Mouse (Mus musculus): ENCODE measurements around the gene Cmtm7.
A peak's percentile ranks its signal among the peaks of the same experiment; 100 is the strongest.
"Not testable (repeated sequence)": the region's sequence is repeated elsewhere in the genome, so short reads cannot be mapped to it uniquely, and the experiment has no call there.

Gene Cmtm7

DNA sequence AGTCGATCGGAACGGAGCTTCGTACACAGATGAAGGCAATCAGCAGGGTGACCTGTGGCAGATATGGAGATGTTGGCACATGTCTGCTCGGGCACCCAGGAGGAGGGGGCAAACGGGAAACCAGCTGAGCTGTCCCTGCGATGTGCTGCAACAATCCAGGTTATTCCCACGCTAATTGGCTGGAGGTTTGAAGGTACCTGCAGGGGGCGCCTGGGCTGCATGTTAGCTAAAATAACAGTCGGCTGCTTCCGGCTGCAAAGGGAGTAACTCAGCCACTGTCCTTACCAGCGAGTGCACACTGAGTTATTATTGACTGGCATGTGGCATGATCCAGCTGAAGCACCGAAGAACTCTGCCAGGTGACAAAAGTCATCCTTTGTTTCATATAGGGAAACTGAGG lies 18.3 kb downstream of the Cmtm7 start:
- no peak for DNase-seq (ENCODE audit: low spot score)

DNA sequence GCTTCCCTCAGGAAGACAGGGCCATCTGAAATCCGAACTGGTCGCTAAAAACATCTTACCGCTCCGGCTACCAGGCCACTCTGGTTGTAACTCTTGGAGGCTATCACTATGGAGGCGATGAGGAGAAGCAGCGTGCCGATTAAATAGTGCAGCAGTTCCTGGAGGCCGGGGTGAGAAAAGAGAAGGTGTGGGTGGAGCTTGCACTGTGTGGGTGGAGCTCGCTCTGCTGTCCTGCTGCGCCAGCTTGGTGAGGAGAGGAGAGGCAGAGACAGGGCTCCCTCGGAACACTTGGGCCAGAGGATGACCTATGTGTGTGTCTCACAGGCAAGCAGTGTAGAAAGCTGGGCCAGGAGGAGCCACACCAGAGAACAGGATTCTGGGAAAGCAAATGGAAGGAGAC lies 19.8 kb downstream of the Cmtm7 start:
- DNase-seq (ENCODE audit: low spot score): no peak

DNA sequence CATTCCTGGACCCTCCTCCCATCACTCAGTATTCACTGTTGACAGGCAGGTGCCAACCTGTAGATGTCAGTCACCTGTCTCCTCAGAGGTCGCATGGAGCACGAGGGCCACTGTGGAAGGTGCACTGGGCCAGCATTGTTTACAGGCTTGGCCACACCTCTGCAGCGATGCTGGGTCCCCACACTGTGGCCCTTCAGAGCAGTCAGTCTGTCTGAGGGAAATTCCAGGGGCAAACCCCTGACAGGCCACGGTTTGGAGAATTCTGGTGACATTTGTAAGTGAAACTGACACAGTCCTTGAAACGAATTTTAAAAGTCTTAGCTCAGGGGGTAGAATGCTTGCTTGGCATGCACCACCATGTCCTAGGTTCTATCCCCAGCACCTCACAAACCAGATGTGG lies 21.3 kb downstream of the Cmtm7 start:
- DNase-seq (ENCODE audit: low spot score): no peak

DNA sequence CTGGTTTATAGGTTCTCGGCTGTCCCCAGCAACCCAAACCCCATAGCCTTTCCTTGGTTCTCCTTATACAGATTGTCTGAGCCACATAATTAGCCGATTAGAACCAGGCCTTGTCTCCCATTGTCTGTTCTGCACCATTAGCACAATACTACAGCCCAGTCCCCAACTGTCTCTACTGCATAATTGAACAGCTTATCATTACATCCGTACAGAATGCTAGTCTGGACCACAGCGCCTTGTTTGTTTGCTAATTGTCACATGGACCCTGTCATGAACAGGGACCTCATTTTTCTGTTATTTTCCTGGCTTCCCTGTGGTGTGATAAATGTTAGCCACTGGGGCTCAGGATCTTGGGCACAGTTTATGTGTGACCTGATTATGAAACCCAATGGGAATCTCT lies 21.8 kb downstream of the Cmtm7 start:
- no peak for DNase-seq (ENCODE audit: low spot score)

DNA sequence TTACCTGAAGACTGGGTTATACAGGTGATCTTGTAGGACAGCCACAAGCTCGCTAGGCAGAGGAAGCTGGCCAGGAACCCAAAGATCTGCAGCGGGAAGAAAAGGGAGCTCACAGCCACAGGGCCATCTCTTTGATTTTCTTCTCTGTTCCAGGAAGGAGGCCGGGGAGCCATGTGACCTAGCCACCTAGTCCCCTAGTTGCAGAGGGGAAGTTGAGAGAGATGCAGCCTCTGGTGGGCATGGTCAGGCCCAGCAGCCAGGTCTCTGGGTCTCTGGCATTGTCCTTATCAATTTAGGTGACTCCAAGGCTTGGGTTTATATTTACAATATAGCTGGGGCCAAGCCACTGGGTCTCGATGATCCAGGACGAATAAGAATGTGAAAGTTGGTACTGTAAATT lies 22.9 kb downstream of the Cmtm7 start:
- DNase-seq (ENCODE audit: low spot score): no peak

DNA sequence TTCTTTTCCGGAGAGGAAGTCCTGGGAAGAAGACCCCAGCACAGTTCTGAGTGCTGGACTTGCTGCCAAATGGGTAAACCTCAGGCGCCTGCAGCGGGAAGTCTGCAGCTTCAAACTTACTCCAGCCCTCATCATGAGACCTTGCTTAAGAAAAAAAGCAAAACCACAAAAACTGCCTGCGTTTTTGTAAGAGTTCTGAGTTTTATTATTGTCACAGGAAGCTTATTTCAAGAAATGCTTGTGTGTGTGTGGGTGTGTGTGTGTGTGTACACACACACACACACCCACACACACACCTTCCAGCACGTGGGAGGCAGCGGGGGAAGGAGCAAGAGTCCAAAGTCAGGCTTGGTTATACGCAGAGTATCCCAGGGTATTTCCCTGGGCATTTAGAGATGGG lies 23.4 kb downstream of the Cmtm7 start:
- DNase-seq (ENCODE audit: low spot score): no peak

DNA sequence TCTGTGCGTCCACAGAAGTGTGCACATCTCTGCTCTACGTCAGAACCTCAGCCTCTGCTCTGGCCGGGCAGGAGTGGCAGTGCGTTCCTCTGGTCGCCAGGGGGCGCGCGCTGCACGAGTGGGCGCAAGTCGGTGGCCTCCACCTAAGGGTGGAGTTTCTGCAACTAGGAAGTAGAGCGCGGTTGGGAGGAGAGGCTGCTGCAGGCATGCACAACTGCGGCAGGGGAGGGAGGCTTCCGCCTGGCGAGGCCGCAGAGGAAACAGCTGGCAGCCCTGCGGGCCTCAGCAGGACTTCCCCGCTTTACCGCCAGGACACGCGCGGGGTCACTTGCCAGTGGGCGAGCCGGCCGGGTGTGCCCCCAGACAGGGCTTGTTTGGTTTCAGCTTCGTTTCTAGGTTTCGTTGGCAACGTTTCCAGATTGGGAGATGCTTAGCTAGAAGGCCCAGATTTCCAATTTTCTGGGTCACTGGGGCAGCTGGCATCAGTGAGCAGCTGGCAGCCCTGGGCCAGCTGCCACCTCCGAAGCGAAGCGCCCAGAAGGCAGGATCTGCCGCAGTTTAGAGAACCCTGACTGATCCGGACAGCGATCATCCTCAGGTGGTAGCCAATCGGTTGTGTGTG lies 28.7 kb downstream of the Cmtm7 start:
- DNase-seq (ENCODE audit: low spot score): peak; percentile 86

DNA sequence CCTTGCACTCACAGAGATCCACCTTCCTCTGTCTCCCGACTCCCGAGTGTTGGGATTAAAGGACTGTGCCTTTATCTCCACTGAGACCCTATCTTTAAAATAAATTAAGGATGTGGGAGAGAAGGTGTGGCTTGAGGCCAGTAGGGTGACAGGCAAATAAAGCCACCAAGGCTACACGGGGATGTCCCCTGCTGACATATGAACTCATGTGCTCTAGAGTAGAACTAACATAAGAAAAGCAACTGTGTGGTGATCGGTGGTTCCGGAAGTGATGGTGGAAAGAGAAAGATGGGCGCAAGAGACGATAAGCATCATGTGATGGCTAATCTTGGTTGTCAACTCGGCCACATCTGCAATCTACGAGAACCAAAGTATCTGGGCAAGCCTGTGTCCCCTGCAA lies 29.3 kb downstream of the Cmtm7 start:
- DNase-seq (ENCODE audit: low spot score): no peak

DNA sequence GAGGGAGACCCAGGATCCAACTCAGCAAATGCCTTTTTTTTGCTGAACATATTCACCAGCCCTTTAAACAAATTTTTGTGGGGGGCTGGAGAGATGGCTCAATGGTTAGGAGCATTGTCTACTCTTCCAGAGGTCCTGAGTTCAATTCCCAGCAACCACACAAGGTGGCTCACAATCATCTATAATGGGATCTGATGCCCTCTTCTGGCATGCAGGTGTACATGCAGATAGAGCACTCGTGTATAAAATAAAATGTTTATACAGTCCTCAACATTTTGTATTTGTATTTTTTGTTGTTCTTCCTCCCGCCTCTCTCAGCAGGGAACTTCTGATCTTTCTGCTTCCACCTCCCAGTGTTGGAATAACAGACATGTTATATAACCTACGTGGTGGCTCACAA lies 30.1 kb downstream of the Cmtm7 start:
- DNase-seq (ENCODE audit: low spot score): no peak

DNA sequence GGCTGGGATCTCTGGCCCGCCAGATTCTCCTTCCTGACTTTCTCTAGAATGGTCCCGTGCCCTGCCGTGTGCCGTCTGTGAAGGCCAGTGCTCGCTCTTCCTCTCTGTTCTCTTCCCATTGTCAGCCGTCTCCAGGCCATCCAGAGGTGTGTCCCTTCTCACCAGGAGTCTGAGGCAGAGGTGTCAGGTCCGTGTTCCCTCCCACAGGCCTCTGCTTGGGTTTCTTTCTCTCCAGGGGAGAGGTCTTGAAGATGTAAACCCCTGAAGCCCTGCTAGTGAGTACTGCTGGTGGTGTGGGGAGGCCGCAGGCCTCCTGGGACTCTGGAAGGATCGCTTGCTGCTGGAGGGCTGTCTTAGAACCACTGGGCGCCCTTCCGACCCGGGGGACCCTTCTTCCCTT lies 34.2 kb downstream of the Cmtm7 start:
- no peak for DNase-seq (ENCODE audit: low spot score)

DNA sequence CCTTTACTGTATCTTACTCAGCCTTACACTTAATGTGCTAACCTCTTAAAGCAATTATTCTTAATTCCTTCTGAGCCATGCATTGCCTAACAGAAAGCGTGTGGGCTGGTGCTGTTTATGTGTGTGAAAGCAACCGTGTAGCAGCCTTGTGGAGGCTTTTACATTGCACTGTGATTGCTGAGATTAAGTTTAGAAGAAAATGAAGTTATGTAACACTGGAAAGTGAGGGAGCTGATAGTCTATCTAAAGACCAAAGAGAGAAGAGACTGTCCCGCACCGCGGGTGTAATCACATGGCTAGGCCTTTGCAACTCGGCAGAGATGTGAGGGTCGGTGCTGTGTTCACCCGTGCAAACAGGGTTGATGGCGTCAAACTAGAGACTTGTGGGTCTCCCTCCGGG lies 34.6 kb downstream of the Cmtm7 start:
- no peak for DNase-seq (ENCODE audit: low spot score)

DNA sequence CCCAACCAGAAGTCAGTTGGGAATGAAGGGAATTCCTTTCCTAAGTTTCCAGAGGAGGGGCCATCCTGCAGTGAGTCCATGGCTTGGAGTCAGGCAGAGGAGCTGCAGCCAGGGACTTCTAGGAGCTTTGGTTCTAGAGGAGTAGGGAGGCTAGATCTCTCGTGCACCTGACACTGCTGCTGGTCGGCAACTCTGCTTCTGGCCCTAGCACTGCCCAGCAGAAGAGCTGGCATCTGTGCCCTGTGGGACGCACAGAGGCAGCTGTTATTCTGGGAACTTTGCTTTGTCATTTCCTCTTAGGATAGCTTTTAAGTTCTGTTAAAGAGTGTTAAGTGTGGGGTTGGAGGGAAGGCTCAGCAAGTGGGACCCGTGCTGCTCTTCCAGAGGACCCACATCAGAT lies 36.0 kb downstream of the Cmtm7 start:
- no peak for DNase-seq (ENCODE audit: low spot score)

DNA sequence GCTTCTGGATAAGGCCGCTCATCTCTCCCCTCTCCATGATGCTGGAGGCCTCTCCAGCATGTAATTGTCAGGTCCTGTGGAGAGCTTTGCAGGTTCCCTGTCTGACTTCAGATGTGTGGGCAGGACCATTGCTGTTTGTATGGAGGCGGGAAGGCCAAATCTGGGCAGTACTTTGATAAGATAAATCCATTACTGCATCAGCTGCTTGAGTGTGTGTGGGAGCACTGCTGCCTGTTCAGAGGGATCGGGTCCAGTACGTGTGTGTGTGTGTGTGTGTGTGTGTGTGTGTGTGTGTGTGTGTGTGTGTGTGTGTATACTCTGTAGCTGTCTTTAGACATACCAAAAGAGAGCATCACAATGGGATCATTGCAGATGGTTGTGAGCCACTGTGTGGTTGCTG lies 36.5 kb downstream of the Cmtm7 start:
- DNase-seq (ENCODE audit: low spot score): no peak

DNA sequence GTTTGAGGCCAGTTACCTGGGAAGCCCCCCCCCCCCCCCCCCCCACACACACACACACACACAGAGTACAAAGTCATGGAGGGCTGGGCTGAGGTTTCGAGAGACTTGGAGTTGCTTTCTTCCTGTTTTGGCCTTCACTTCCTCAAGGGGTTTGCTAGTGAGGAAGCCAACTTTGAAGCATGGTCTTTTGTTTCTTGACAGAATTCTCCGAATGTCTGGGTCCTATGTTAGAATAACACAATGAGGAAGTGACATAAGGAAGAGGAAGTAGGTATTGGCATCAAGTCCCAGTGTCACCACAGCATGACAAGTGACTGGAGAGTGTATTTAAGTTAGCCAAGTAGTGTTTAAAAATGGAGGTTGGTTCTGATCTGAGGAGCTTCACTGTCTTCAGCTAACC lies 38.9 kb downstream of the Cmtm7 start:
- DNase-seq (ENCODE audit: low spot score): no peak

DNA sequence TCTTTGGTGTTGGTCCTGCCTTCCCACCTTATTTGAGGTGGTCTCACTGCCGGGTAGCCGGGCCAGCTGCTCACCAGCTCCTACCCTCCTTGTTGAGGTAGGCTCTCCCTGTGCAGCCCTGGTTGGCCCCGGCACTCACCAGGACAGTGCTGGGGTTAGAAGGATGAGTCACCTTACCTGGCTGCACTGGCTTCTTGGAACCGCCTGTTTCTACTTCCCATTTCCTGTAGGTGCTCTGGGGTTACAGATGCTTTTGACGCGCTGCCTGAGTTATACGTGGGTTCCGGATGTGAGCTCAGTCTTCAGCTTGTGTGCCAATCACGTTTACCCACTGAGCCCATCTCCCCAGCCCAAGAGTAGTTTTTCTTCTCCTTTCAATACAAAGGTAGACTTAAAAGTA lies 41.3 kb downstream of the Cmtm7 start:
- DNase-seq (ENCODE audit: low spot score): no peak

DNA sequence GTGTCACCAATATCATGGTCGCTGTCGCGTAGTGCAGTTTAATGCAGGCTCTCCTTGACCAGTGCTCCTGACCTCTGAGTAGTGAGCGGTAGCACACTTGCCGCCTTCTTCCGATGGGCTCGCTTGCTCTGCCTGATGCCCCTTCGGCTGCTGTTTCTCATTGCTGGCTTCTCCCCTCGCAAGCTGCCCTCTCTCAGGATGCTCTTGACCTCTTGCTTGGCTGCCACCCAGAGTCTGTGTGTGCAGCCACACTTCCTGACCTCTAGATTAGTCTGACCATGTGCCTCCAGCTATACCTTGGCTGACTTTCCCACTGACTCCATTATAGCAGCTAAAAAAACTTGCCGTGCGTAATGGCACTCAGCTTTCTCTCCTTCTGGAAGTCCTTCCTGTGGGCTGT lies 45.2 kb downstream of the Cmtm7 start:
- no peak for DNase-seq (ENCODE audit: low spot score)

DNA sequence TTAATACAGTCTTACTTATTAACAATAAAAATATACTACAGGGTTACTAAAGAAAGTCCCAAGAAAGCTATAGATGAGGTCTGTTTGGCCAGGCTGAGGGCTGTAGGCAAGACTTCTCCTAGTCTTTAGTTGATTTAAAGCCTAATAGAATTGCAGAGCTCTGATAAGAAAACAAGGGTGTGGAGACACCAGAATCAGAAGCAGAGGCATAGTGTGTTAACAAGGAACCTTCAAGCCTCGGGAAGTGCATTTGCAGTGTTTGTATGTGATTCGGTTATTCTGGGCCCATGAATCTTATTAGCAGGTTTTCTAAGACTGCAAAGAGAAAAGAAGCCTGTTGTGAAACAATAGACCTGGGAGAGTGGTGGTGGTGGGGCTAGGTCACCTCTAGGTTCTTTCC lies 48.4 kb downstream of the Cmtm7 start:
- DNase-seq (ENCODE audit: low spot score): no peak

DNA sequence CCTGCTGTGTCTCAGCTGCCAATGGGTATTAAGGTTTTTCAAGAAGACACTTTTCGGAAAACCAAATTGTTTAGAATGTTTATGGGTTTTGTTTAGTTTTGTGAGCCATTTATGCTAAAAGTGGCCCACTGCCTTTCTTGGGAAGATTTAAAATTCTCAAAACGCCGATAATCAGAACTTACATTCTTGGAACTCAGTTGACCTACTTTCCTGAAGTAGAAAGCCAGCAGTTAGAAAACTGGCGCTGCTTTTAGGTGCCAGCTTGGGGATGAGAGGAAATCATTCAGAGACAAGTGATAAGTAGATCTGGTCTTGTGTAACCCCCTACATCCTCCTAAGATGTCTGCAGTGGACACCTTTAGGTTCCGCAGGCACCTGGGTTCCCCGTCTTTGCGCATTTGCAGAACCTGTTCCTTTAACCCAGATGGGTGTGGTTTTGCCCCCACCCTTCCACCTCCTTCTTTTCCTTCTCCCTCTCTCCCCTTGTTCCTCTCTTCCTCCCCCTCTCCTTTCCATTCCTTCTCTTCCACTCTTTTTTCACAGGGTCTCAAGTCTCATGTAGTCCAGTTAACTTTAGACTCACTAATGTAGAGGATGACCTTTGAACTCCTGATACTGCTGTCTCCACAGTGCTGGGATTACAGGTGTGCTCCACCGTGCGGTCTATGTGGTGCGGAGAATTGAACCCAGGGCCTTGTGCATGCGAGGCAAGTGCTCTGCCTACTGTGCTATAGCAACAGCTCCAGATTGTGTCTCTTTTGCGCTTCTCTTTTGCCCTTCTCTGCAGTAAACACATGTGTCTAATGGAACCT lies 49.6 kb downstream of the Cmtm7 start:
- no peak for DNase-seq (ENCODE audit: low spot score)

DNA sequence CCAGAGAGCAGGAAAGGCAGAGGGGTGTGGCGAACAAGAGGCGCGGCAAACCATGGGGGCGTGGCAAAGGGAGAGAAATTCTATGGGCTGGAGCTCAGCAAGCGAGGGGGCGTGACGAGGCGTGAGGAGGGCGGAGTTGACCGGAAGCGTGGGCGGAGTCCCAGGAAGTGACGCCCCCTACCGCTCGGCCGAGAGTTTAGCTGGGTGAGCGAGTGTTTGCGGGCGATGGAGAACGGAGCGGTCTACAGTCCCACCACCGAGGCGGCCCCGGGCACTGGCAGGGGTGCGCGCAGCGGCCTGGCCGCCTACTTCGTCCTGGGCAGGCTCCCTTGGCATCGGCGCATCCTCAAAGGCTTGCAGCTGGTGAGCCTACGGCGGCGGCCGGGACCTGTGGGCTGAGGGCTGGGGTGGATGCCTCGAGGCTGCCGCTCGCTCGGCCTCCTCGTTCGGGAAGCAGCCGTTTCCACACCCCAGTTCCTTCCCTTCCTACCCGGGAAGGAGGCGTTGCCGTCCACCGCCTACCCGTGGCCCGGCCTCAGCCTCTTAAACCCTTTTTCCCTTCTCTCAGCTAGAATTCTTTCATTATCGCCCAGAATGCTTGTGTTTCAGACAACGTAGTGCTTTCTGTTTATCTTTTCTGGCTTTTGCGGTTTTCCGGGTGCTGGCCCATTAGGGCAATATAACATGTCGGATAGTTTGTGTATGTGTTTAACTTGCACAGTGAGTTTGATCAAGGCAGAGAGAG lies 50.5 kb downstream of the Cmtm7 start, which contains the start of gene Cmtm6:
Gene Cmtm6, plus strand, starts transcription at position 106 of the 745 bp plus-strand sequence.
- DNase-seq (ENCODE audit: low spot score): peak; percentile 91

DNA sequence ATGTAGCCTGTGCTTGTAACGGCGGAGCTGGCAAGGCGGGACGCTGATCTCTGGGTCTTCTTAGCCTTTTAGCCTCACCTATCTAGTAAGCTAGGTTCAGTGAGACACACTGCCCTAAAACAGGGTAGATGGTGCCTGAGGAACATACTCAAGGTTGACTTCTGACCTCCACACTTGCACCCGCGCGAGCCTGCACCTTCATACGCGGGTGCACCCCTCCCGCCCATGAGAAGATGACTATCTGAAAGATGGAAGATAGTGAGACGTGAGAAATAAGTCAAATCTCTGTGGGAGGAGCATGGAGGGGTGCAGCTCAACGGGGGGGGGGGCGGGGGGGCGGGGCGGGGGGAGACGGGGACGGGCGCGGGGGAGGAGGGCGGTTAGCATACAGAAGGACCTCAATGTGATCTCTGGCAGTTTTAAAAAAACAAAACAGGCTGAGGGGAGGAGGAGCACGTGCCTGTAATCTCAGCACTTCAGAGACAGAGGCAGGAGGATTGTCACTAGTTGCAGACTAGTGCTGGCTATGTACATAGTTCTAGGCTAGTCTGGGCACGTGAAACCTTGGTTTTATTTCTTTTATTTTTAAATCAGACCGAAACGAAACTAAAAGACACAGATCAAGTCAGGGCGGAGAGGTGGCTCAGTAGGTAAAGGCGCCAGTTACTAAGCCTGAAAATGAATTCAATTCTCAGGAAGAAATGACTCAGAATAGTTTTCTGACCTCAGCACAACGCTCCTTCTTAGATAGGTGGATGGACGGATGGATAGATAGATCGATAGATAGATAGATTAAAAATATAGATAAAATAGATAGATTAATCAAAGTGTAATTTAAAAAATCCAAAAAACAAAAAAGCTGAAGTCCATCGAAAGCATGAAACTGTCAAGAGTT lies 51.5 kb downstream of the Cmtm7 start:
- DNase-seq (ENCODE audit: low spot score): no peak

DNA sequence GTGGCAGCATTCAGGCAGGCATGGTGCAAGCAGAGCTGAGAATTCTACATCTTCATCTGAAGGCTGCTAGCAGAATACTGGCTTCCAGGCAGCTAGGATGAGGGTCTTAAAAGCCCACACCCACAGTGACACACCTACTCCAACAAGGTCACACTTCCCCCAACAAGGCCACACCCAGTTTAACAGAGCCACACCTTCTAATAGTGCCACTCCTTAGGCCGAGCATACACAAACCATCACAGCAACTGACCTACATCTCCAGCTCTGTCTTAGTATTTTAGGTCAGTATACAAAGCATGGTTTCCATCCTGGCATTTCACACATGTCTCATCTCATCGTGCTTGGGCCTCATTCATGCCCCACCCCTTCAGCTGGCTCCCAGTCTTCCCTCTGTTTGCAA lies 53.2 kb downstream of the Cmtm7 start:
- not testable (repeated sequence) for DNase-seq (ENCODE audit: low spot score)

DNA sequence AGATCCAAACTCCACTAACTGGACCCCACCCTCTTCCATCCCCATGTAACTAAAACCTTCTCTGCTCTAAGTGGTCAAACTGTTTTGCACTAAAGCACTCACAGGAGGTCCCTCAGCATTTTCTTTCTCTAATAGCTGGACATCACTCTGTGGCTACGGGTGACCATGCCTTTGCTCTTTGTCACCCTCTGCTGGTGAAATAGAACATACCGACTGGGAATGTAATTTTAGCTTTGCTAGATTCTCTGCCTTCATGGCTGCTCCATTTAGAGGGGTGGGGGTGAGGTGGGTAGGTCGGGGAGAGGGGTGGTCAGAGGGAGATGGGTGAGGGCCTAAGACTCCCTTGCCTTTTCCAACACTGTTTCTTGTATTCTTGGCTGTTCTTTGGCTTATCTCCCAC lies 54.3 kb downstream of the Cmtm7 start:
- no peak for DNase-seq (ENCODE audit: low spot score)
